ENCODE assay signal across 21 mouse cellular contexts in genomic region chr13:107528724-107529456, GRCm38 (mm10).
DNase-seq lines count a peak whose midpoint lies in the region; ATAC-seq and TF ChIP-seq lines count a peak whose summit lies in the region.
"Had no signal": no experiment of that assay in that cellular context is flagged by ENCODE, and none has a peak within 500 bp of the region (broad histone marks: within the 10 kb centered on the region; RNA-seq: fewer than 3 reads in every experiment).

No protein-coding gene starts in this region.

- H3K27ac ChIP-seq in midbrain, postnatal 0 days (ENCODE audit: low read depth, low read length), result no peak overlapping the region
- H3K27ac ChIP-seq in midbrain, embryonic 14.5 days (replicated peaks; ENCODE audit: low read depth, low read length), result no peak overlapping the region
- H3K27ac ChIP-seq in lung, postnatal 0 days (ENCODE audit: low read length), result 0 out of 2 replicates have a peak overlapping the region, but pooled peaks have one; percentile 2
- H3K27ac ChIP-seq in stomach, postnatal 0 days (replicated peaks), result no peak overlapping the region
- H3K27ac ChIP-seq: embryonic facial prominence, embryonic 10.5 days; forebrain, embryonic 13.5 days; hindbrain, embryonic 15.5 days; neural tube, embryonic 12.5 days; stomach, embryonic 15.5 days had no signal

- H3K36me3 ChIP-seq in midbrain, postnatal 0 days (ENCODE audit: insufficient read depth, low read length), result no peaks in the 10 kb centered on the region
- no peaks in the 10 kb centered on the region for H3K36me3 ChIP-seq in midbrain, embryonic 14.5 days (ENCODE audit: control insufficient read depth, insufficient read depth, low read length)
- no peaks in the 10 kb centered on the region for H3K36me3 ChIP-seq in lung, postnatal 0 days (ENCODE audit: insufficient read depth, low read length)
- H3K36me3 ChIP-seq in stomach, postnatal 0 days (ENCODE audit: control insufficient read depth, insufficient read depth, low read length), result no peaks in the 10 kb centered on the region
- H3K36me3 ChIP-seq: embryonic facial prominence, embryonic 10.5 days; hindbrain, embryonic 15.5 days; neural tube, embryonic 12.5 days; stomach, embryonic 15.5 days had no signal

- no peaks in the 10 kb centered on the region for H3K4me1 ChIP-seq in midbrain, postnatal 0 days (ENCODE audit: insufficient read depth, low read length)
- peaks cover 8% of the 10 kb centered on the region; the same call in 1 of the 2 replicates for H3K4me1 ChIP-seq in midbrain, embryonic 14.5 days (ENCODE audit: control insufficient read depth, insufficient read depth, low read length)
- H3K4me1 ChIP-seq in lung, postnatal 0 days (ENCODE audit: insufficient read depth, low read depth, low read length), result no peaks in the 10 kb centered on the region
- no peaks in the 10 kb centered on the region for H3K4me1 ChIP-seq in stomach, postnatal 0 days (replicated peaks; ENCODE audit: control insufficient read depth, insufficient read depth)
- H3K4me1 ChIP-seq: embryonic facial prominence, embryonic 10.5 days; neural tube, embryonic 12.5 days; stomach, embryonic 15.5 days had no signal

- H3K27me3 ChIP-seq in midbrain, postnatal 0 days (ENCODE audit: insufficient read depth, low read length), result no peaks in the 10 kb centered on the region
- no peaks in the 10 kb centered on the region for H3K27me3 ChIP-seq in midbrain, embryonic 14.5 days (ENCODE audit: control insufficient read depth, insufficient read depth, low read length)
- H3K27me3 ChIP-seq in lung, postnatal 0 days (replicated peaks; ENCODE audit: insufficient read depth, low read length), result no peaks in the 10 kb centered on the region
- no peaks in the 10 kb centered on the region for H3K27me3 ChIP-seq in stomach, postnatal 0 days (ENCODE audit: control insufficient read depth, insufficient read depth, low read length)
- H3K27me3 ChIP-seq: CH12.LX; forebrain, embryonic 13.5 days; hindbrain, embryonic 15.5 days; neural tube, embryonic 12.5 days; stomach, embryonic 15.5 days had no signal

- 0 out of 2 replicates have a peak, but pooled peaks have one; percentile 7 for TF ChIP-seq EP300 in lung, postnatal 0 days (IDR thresholded peaks at IDR 0.05)
- TF ChIP-seq EP300 in stomach, postnatal 0 days (optimal IDR thresholded peaks at IDR 0.05), result no peak

- 77% methylated on average over 15 of the region's 15 CpGs for WGBS in midbrain, postnatal 0 days
- 71% methylated on average over 15 of the region's 15 CpGs for WGBS in midbrain, embryonic 14.5 days
- WGBS in lung, postnatal 0 days, result 37% methylated on average over 15 of the region's 15 CpGs
- 38% methylated on average over 15 of the region's 15 CpGs for WGBS in stomach, postnatal 0 days

- no peak overlapping the region for H3K4me3 ChIP-seq in midbrain, postnatal 0 days (ENCODE audit: low read depth, low read length)
- H3K4me3 ChIP-seq in midbrain, embryonic 14.5 days (replicated peaks; ENCODE audit: low read depth, low read length), result no peak overlapping the region
- no peak overlapping the region for H3K4me3 ChIP-seq in lung, postnatal 0 days (ENCODE audit: low read depth, low read length)
- no peak overlapping the region for H3K4me3 ChIP-seq in stomach, postnatal 0 days (ENCODE audit: low read depth, low read length)
- H3K4me3 ChIP-seq: embryonic facial prominence, embryonic 10.5 days; forebrain, embryonic 13.5 days; hindbrain, embryonic 15.5 days; neural tube, embryonic 12.5 days; stomach, embryonic 15.5 days had no signal

- DNase-seq in kidney, adult 9 months, result peak; percentile 11
- DNase-seq in kidney, adult 8-10 months, result no peak
- no peak for DNase-seq in midbrain, postnatal 0 days (ENCODE audit: low spot score)
- no peak for DNase-seq in midbrain, embryonic 14.5 days
- peak; percentile 83 for DNase-seq in lung, postnatal 0 days (ENCODE audit: low spot score)
- DNase-seq in stomach, postnatal 0 days (ENCODE audit: low spot score), result no peak
- DNase-seq in embryo, embryonic 10 days (ENCODE audit: low spot score), result no peak
- no peak for DNase-seq in thymus, postnatal 36 days
- DNase-seq: adrenal gland, postnatal 10 days; cerebellum, adult 11 months; cerebellum, postnatal 25 days; gastrocnemius, postnatal 14 days; heart, postnatal 10 days; liver; thymus, postnatal 25 days had no signal

- no peaks in the 10 kb centered on the region for H3K9me3 ChIP-seq in midbrain, postnatal 0 days (ENCODE audit: low read length)
- no peaks in the 10 kb centered on the region for H3K9me3 ChIP-seq in midbrain, embryonic 14.5 days (ENCODE audit: control insufficient read depth, low read length)
- H3K9me3 ChIP-seq in lung, postnatal 0 days (ENCODE audit: low read length), result no peaks in the 10 kb centered on the region
- no peaks in the 10 kb centered on the region for H3K9me3 ChIP-seq in stomach, postnatal 0 days (ENCODE audit: control insufficient read depth, low read length)
- H3K9me3 ChIP-seq: embryonic facial prominence, embryonic 10.5 days; forebrain, embryonic 13.5 days; hindbrain, embryonic 15.5 days; neural tube, embryonic 12.5 days; stomach, embryonic 15.5 days had no signal

- H3K9ac ChIP-seq in midbrain, postnatal 0 days (replicated peaks; ENCODE audit: low read length, poor library complexity, severe bottlenecking), result no peak overlapping the region
- H3K9ac ChIP-seq in midbrain, embryonic 14.5 days (replicated peaks; ENCODE audit: low read length), result no peak overlapping the region
- no peak overlapping the region for H3K9ac ChIP-seq in lung, postnatal 0 days (replicated peaks; ENCODE audit: low read depth)
- H3K9ac ChIP-seq in stomach, postnatal 0 days (ENCODE audit: low read length), result no peak overlapping the region
- H3K9ac ChIP-seq: forebrain, embryonic 13.5 days; hindbrain, embryonic 15.5 days; neural tube, embryonic 12.5 days; stomach, embryonic 15.5 days had no signal

- no peak overlapping the region for H3K4me2 ChIP-seq in midbrain, postnatal 0 days (ENCODE audit: low read depth, low read length, poor library complexity, severe bottlenecking)
- no peak overlapping the region for H3K4me2 ChIP-seq in midbrain, embryonic 14.5 days (ENCODE audit: low read length)
- H3K4me2 ChIP-seq in lung, postnatal 0 days (replicated peaks; ENCODE audit: low read depth, low read length), result no peak overlapping the region
- H3K4me2 ChIP-seq in stomach, postnatal 0 days (replicated peaks; ENCODE audit: low read depth), result no peak overlapping the region
- H3K4me2 ChIP-seq: forebrain, embryonic 13.5 days; hindbrain, embryonic 15.5 days; neural tube, embryonic 12.5 days; stomach, embryonic 15.5 days had no signal

- peak; percentile 12; the same call in 1 of the 2 replicates for TF ChIP-seq CTCF in midbrain, postnatal 0 days (IDR thresholded peaks at IDR 0.05)
- TF ChIP-seq CTCF in lung, postnatal 0 days (IDR thresholded peaks at IDR 0.05), result peak; percentile 52
- peak; percentile 49 for TF ChIP-seq CTCF in stomach, postnatal 0 days (IDR thresholded peaks at IDR 0.05; ENCODE audit: low read depth)

- ATAC-seq in midbrain, postnatal 0 days (ENCODE audit: low FRiP score), result no peak
- ATAC-seq in midbrain, embryonic 14.5 days (ENCODE audit: low FRiP score, low TSS enrichment), result no peak
- peak; percentile 72 for ATAC-seq in lung, postnatal 0 days
- ATAC-seq in stomach, postnatal 0 days (ENCODE audit: low FRiP score, low TSS enrichment), result no peak
- ATAC-seq: forebrain, embryonic 13.5 days had no signal

Comparison
In these comparisons a context has a peak if more than half of its experiments do, and no peak if none do; other contexts are left out.
1. DNase-seq: peak in kidney, adult 9 months (single experiment) and lung, postnatal 0 days (single experiment); none in kidney, adult 8-10 months (0 of 2), midbrain, postnatal 0 days (single experiment), midbrain, embryonic 14.5 days (single experiment), stomach, postnatal 0 days (single experiment), embryo, embryonic 10 days (single experiment) and thymus, postnatal 36 days (0 of 2).
2. Peak in every context shown above with its lines, with median percentiles within 50 percentile points of each other: CTCF ChIP-seq.